Mouse (Mus musculus) adrenal gland, adult 18-20 months (tissue): ENCODE results near the gene Aicda. TPM values are rescaled to one million over a fixed set of nuclear protein-coding genes. Genes with fewer than 3 reads are reported as not detected.
A peak's percentile ranks its signal among the peaks of the same experiment; 100 is the strongest.
"Not testable (repeated sequence)": the region's sequence is repeated elsewhere in the genome, so short reads cannot be mapped to it uniquely, and the experiment has no call there.

ENCODE experiments used
- DNase-seq, 2 experiments: peaks; one replicate each; pipeline ENCODE4 v3.0.0; 2021 to 2022; ENCODE audit warnings: low spot score in 2 of 2
- total RNA-seq, 2 experiments: library from RNA; stranded (reverse); gene quantifications; 1 replicate in 1 of 2; 2 replicates in 1 of 2; pipeline ENCODE4 v1.2.3; 2021

Gene Aicda
- total RNA-seq, 2 experiments from 2014 or later: not detected

DNA sequence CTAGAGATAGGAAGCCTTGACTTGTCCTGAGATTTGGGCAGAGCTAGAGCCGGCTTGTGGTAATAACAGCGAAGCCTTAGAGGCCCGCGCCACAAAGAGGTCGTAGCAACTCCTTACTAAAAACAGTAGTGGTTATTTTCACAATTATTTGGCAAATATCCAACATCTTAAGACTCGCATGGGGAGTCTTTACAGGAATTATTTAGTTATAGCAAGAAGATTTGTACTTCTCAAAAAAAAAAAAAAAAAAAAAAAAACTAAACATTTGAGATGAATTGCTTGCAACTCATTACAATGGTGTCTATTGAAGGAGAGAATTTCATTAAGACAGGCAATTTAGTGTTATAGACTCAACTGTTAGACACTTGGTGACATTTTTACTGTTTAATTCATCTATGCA, 501 bp downstream of the Aicda start:
- no peak for DNase-seq

GRCm38 (mm10) chr6:122555266-122555665, 1.7 kb downstream of the Aicda start:
- DNase-seq: no peak

DNA sequence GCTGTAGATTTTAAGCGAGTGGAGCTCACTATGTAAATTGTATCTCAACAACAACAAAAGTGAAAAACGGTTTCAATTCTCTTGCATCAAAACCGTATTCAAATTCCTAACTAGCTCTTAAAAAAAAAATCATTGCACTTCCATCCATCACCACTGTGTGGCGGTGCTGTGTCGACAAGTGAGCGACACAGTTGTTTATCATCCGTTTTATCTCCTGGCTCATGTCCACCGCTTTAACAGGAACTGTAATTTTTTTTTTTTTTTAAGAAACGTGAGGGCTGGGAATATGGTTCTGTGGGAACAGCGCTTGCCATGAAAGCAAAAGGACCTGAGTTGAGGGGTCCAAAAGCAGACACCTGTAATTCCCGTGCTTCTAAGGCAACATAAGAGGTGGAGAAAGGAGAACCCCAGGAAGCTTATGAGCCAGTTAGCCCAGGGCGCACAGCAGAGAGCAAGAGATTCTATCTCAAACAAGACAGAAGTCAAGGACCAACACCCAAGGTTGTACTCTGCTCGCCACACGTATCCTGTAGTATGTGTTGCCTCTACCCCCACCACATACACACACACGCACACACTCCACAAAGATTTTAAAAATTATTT, 3.5 kb downstream of the Aicda start:
- peak; percentile 58 to 61 for DNase-seq

- DNase-seq: peak; percentile 61 to 72
These were observed 6.8 kb downstream of the Aicda start for GRCm38 (mm10) chr6:122560427-122560826.

DNA sequence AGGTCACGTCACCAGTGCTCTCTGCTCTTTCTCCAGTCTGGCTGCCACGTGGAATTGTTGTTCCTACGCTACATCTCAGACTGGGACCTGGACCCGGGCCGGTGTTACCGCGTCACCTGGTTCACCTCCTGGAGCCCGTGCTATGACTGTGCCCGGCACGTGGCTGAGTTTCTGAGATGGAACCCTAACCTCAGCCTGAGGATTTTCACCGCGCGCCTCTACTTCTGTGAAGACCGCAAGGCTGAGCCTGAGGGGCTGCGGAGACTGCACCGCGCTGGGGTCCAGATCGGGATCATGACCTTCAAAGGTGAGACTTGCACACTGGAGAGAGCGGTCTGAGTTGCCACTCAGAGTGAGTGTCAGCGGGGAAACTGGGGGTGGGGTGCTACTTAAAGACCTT, 7.4 kb downstream of the Aicda start:
- no peak for DNase-seq

DNA sequence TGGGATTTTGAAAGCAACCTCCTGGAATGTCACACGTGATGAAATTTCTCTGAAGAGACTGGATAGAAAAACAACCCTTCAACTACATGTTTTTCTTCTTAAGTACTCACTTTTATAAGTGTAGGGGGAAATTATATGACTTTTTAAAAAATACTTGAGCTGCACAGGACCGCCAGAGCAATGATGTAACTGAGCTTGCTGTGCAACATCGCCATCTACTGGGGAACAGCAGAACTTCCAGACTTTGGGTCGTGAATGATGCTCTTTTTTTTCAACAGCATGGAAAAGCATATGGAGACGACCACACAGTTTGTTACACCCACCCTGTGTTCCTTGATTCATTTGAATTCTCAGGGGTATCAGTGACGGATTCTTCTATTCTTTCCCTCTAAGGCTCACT, 8.9 kb downstream of the Aicda start:
- DNase-seq: peak; percentile 46 to 49

- DNase-seq: no peak
These were observed 11.6 kb downstream of the Aicda start for GRCm38 (mm10) chr6:122565070-122565784.

DNA sequence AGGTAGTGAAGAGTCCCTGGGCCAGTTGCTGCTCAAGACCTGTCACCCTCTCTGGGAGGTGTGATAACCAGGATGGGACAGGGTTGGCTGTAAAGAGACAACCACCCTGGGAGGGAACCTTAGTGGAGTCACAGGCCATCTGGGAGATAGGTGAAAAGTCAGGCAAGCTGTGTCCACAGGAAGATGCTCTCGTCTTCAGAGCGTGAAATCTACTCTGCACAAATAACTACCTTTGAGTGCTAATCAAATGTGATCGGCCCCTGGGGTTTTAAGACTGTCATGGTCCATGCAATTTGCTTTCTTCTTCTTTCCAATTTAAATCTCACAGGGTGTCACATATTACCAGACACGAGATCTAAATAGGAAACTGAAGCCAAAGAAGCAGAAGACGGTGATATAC, 15.5 kb downstream of the Aicda start:
- DNase-seq: no peak

- no peak for DNase-seq
These were observed 16.2 kb downstream of the Aicda start for GRCm38 (mm10) chr6:122569762-122570161.

DNA sequence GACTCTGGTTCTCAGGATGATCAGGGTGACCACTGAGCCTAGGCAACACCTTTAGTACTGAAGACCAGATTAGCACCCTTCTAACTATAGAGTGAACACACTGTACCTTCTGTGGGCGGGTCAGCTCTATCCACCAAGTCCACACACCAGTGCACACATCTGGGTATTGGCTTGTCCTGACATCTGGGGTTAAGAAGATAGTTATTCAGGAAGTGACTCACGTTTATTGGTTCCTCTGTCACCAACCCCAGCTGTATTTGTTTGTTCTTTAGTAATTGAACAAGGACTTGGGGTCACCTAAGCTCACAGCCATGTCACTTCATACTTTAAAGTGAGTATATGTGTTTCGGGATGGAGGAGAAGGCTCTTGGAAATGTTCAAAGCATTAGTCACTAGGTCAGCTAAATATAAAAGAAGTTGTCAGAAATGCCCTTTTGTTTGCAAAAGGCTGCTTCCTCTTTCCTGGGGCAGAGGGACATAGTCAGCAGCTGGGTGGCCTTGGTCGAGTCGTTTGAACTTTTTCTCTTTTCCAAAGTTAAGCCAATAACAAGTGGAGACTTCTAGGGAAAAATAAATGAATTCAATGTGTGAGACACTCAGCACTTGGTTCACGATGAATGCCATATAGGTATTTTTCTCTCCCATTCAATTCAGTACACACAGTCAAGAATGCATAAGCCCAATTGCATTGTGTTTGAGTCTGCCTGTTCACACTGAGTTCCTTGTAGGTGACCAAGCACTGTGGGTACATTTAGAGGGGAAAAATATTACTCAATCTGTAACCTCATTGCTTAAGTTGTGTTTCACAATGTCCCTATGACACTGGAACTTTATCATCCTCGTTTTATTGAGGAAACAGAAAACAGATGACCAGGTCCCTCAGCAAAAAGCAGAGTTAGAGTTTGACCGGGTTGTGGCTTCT, 17.4 kb downstream of the Aicda start:
- no peak for DNase-seq

DNA sequence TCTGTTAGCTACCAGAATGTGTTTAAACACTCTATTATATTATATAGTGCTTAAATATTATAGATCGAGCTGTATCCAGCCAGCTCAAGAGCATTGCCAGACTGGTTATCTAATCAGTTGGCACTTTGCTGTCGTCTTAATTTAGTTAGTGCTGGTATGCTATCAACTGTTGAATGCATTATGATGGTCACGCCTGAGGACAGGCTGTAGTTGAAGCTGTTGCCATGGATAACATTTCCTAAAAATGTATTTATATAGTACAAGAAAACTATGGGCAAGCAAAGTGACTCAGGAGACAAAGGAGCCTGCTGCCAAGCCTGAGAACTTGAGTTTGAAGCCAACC, 18.0 kb downstream of the Aicda start:
- no peak for DNase-seq

- not testable (repeated sequence) for DNase-seq
These were observed 21.4 kb downstream of the Aicda start for GRCm38 (mm10) chr6:122575037-122575436.

DNA sequence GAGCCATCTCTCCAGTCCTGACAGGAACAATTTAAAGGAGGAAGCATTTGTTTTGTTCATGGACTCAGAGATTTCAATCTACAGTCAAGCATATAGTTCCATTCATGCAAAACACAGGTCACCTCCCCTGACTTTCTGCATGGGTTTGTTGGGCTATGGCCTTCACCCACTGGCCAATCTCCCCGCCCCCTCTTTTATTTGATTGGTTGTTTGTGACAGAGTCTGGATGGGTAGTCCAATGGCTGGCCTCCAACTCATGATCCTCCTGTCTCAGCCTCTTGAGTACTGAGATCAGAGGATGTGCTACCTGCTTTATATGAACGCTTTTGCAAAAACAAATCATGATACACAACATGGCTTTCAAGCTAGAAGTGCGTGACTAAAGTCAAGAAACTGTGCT, 23.4 kb downstream of the Aicda start:
- DNase-seq: no peak

DNA sequence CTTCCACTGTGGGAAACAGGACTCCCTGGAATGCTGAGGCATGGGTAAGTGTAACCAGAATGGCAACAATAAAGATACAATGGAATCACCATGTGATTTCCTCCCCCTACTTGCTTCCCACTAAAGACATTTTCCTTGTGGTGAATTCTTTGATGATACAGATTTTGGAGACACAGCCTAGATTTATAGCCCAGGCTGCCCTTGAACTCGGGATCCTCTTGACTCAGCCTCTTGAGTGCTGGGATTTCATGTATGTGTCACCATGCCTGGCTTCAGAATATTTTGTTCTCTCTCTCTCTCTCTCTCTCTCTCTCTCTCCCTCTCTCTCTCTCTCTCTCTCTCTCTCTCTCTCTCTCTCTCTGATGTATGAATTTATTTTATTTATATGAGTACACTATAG, 25.5 kb downstream of the Aicda start:
- DNase-seq: no peak

GRCm38 (mm10) chr6:122591027-122591758, 37.6 kb downstream of the Aicda start:
- no peak for DNase-seq

- no peak for DNase-seq
These were observed 39.3 kb downstream of the Aicda start for GRCm38 (mm10) chr6:122592905-122593304.

DNA sequence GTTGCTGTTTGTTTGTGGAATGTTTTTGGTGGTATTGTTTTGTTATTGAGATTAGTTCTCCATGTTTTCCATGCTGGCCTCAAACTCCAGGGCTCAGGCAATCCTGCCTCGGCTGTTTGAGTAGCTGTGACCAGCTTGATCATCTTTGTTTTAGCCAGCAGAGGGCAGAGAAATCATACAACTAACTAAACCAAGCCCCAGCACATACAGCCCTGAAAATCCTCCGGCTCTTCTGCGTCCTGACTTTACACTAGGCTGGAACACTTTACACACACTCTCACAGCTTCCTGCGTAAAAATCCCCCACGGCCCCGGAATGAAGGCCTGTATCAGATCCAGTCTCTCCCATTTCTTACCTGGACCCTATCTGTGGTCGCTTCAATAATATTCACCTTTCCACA, 42.0 kb downstream of the Aicda start:
- peak in 1 of 2 experiments; percentile 10 for DNase-seq

- DNase-seq: no peak
These were observed 43.0 kb downstream of the Aicda start for GRCm38 (mm10) chr6:122596608-122597007.

DNA sequence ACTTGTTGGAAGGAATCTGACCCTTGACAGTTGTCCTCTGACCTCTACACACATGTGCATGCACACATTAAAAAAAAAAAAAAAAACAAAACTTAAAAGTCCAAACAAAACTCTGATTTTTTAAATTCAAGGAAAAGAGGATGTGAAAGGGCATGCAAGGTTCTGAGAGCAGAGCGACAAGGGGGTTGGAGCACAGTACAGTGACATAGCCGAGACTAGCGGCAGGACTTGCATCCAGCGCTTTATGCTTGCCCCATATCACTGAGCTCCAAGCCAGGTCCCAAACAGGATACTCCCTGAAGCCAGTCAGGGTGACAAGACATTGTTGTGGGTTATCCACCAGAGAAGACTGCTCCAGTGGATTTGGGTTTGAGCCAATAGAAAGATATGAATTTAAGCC, 44.4 kb downstream of the Aicda start:
- no peak for DNase-seq

DNA sequence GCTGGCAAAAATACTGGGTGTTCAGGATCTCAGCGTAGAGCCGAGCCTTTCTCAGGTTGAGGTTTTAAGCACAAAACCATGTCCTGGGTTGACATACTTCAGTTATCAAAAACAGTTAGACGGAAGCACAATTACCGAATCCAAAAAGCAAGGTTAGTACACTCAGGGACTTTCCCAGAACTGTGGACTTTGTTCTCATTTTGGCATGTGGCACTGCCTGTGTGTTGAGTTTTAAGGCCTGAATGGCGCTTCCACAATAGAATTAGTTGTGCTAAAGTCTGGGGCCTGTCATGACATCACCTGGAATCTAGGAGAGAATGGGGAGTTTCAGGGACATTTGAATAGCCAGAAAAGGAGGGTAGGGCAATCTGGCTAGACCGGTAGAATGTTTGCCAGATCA, 44.8 kb downstream of the Aicda start:
- DNase-seq: no peak

DNA sequence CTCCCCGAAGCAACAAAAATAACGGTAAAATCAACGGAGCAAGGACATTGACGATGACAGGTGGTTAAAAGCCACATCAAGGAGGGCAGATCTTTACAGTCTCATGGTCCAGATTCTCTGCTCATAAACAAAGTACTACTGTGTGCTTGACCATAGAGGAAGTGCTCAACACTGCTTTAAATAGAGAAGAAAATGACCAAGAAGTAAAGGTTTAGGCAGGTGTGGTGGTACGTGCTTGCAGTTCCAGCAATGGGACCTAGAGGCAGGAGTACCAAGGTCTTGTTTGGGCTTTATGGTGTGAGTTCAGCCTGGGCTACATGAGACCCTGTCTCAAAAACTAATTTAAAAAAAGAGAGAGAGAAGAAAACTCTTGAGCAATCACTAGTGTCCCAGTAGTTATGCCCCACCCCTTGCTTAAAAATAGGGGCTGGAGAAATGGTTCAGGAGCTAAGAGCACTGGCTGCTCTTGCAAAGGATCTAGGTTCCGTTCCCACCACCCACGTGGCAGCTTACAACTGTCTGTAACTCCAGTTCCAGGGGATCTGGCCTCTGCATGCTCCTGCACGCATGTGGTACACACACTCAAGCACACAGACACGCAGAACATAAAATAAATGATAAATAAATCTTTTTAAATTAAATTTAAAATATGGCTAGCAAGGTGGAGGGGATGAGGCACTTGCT, 45.6 kb downstream of the Aicda start:
- DNase-seq: no peak
